Mouse (Mus musculus): ENCODE data around the gene Ppp5c. TPM values are rescaled to one million over a fixed set of nuclear protein-coding genes. Genes with fewer than 3 reads are reported as not detected.
A peak's percentile ranks its signal among the peaks of the same experiment; 100 is the strongest.

The Ppp5c gene
- total and polyA plus RNA-seq, 3 experiments = 125 to 223 (median 128) TPM

GRCm38 (mm10) chr7:17026710-17027587 lies 775 bp downstream of the Ppp5c start (continued):
- TF ChIP-seq CHD1 (IDR thresholded peaks at IDR 0.05; ENCODE audit: low read depth, low read length) (peak; percentile 54; the same call in 1 of the 2 replicates), MYC (IDR thresholded peaks at IDR 0.05; ENCODE audit: low read depth, low read length) (peak; percentile 98), ZKSCAN1 (IDR thresholded peaks at IDR 0.05; ENCODE audit: borderline replicate concordance, low read depth, low read length) (no peak), RAD21 (IDR thresholded peaks at IDR 0.05; ENCODE audit: low read depth, low read length) (peak; percentile 15), NRF1 (IDR thresholded peaks at IDR 0.05; ENCODE audit: low read depth, low read length) (no peak), USF2 (conservative IDR thresholded peaks at IDR 0.05; ENCODE audit: low read depth, low read length) (no peak), GABPA (IDR thresholded peaks at IDR 0.05; ENCODE audit: insufficient replicate concordance, low read depth, low read length) (no peak), MAX (IDR thresholded peaks at IDR 0.05; ENCODE audit: low read length) (peak; percentile 93), CTCF (conservative IDR thresholded peaks at IDR 0.05 in 1 of 2, IDR thresholded peaks at IDR 0.05 in 1 of 2; ENCODE audit: low read depth in 2 of 2, low read length in 2 of 2) (peak in 1 of 2 experiments; percentile 83; a peak in 3 of 4 replicates)

DNA sequence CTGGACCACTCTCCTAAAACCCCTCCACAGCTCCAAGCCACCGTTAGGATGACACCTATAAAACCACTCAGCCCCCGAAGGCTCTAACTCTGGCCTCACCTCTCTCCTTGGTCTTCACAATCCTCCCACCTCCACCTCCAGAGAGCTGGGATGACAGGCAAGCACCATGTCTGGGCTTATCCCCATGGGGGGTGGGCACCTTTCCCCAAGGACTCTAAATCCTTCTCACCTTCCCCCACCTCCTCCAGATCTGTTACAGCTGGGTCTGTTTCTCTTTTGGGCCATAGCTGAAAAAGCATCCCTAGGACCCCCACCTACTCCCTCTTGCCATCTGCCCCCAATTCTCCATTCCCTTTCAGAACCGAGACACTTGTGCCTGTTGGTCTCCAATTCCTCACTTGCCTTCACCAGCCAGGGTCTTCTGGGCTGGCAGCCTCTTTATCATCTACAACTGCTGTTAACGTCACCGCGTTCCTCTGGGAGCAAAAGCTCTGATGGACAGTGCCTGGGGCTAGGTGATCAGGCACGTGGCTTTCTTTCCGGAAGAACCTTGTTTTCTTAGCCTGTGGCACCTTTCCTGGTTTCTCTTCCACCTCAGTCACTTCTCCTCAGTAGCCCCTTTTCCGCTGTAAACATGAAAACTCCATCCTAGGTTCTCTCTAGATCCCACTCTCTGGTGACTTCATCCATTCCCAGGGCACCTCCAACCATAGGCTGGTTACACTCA lies 1.7 kb downstream of the Ppp5c start:
- dilution Hi-C loops (cut with MboI; ENCODE audit: extremely low pct_ligation_motif_present, extremely low pct_unique_long_range_greater_than_20kb, low sequenced_read_pairs) = no loop called here
- TF ChIP-seq ZNF384 (IDR thresholded peaks at IDR 0.05; ENCODE audit: low read depth, low read length) (no peak), POLR2A (IDR thresholded peaks at IDR 0.05; ENCODE audit: low read depth, low read length) (no peak), RAD21 (IDR thresholded peaks at IDR 0.05; ENCODE audit: low read depth, low read length) (no peak), TBP (conservative IDR thresholded peaks at IDR 0.05; ENCODE audit: low read depth, low read length) (no peak), KAT2A (IDR thresholded peaks at IDR 0.05; ENCODE audit: insufficient replicate concordance, low read length) (no peak), CHD2 (IDR thresholded peaks at IDR 0.05; ENCODE audit: low read length) (no peak), RCOR1 (conservative IDR thresholded peaks at IDR 0.05; ENCODE audit: low read depth, low read length) (no peak), NELFE (IDR thresholded peaks at IDR 0.05; ENCODE audit: low read depth, low read length) (no peak), USF2 (conservative IDR thresholded peaks at IDR 0.05; ENCODE audit: low read depth, low read length) (no peak; the same call in 1 of the 2 replicates), MAX (IDR thresholded peaks at IDR 0.05; ENCODE audit: low read length) (peak; percentile 79; the same call in 1 of the 2 replicates), HCFC1 (IDR thresholded peaks at IDR 0.05; ENCODE audit: low read depth, low read length) (no peak), ZKSCAN1 (IDR thresholded peaks at IDR 0.05; ENCODE audit: borderline replicate concordance, low read depth, low read length) (no peak), MEF2A (IDR thresholded peaks at IDR 0.05; ENCODE audit: borderline replicate concordance, low read depth, low read length) (no peak), ZMIZ1 (IDR thresholded peaks at IDR 0.05; ENCODE audit: low read depth, low read length) (no peak), JUND (conservative IDR thresholded peaks at IDR 0.05; ENCODE audit: low read depth, low read length) (no peak), ELF1 (IDR thresholded peaks at IDR 0.05; ENCODE audit: low read depth, low read length) (peak; percentile 23; the same call in 1 of the 2 replicates), SIN3A (IDR thresholded peaks at IDR 0.05; ENCODE audit: low read length) (peak; percentile 65), POLR2AphosphoS2 (IDR thresholded peaks at IDR 0.05; ENCODE audit: low read depth, low read length) (no peak), JUN (IDR thresholded peaks at IDR 0.05; ENCODE audit: insufficient read depth, low read depth, low read length) (no peak), ETS1 (conservative IDR thresholded peaks at IDR 0.05; ENCODE audit: low read depth, low read length) (no peak), IRF4 (IDR thresholded peaks at IDR 0.05; ENCODE audit: low read depth, low read length) (no peak), PAX5 (IDR thresholded peaks at IDR 0.05; ENCODE audit: low read length) (no peak), MAZ (IDR thresholded peaks at IDR 0.05; ENCODE audit: low read depth, low read length) (no peak), UBTF (IDR thresholded peaks at IDR 0.05; ENCODE audit: low read depth, low read length) (no peak), BHLHE40 (IDR thresholded peaks at IDR 0.05; ENCODE audit: low read depth, low read length) (peak; percentile 66), TCF12 (IDR thresholded peaks at IDR 0.05; ENCODE audit: low read depth, low read length) (0 out of 2 replicates have a peak, but pooled peaks have one; percentile 4), SMC3 (IDR thresholded peaks at IDR 0.05; ENCODE audit: low read depth, low read length) (no peak), NRF1 (IDR thresholded peaks at IDR 0.05; ENCODE audit: low read depth, low read length) (no peak), USF1 (IDR thresholded peaks at IDR 0.05; ENCODE audit: low read depth, low read length) (no peak)

More for the DNA sequence above, 1.7 kb downstream of the Ppp5c start:
- Histone ChIP-seq H3K79me2 (replicated peaks; ENCODE audit: control insufficient read depth, extremely low read depth, insufficient read depth, poor library complexity, severe bottlenecking) (peaks cover 50% of the 10 kb centered on the region), H3K27ac (ENCODE audit: insufficient read depth, low read depth) (peak overlapping the region; percentile 48; the same call in 1 of the 2 replicates), H3K36me3 (replicated peaks in 1 of 2; ENCODE audit: control insufficient read depth in 1 of 2, insufficient read depth in 1 of 2, low read length in 1 of 2) (peaks cover 27 to 38% of the 10 kb centered on the region in 2 experiments), H3K4me3 (replicated peaks in 1 of 3; ENCODE audit: low read depth in 2 of 3, low read length in 2 of 3, poor library complexity in 1 of 3) (peak overlapping the region; percentile 80 to 94 (median 94)), H3K27me3 (replicated peaks) (peaks cover 4% of the 10 kb centered on the region), H3K4me2 (ENCODE audit: insufficient read depth, low read depth, poor library complexity, severe bottlenecking) (peak overlapping the region; percentile 95), H3K9me3 (replicated peaks; ENCODE audit: low read length) (no peaks in the 10 kb centered on the region), H3K9ac (ENCODE audit: insufficient read depth, low read depth) (peak overlapping the region; percentile 80), H3K4me1 (ENCODE audit: control insufficient read depth in 1 of 2, insufficient read depth in 2 of 2) (peaks cover 17 to 53% of the 10 kb centered on the region in 2 experiments)
- no peak for DNase-seq (ENCODE audit: extremely low read depth)
- in situ Hi-C loops (cut with MboI; ENCODE audit: low pct_ligation_motif_present, low pct_unique_long_range_greater_than_20kb, low sequenced_read_pairs) = no loop called here
